Mouse (Mus musculus): ENCODE data around the gene Dlg4. TPM values are rescaled to one million over a fixed set of nuclear protein-coding genes. Genes with fewer than 3 reads are reported as not detected.

Gene Dlg4
- 27.8 and 29.8 TPM in 2 replicates for polyA plus RNA-seq (2015; fragmentation: Nextera tagmentation; extraction: Ambion mirVana)

GRCm38 (mm10) chr11:70016669-70017068 is at the start of gene Dlg4:
Gene Dlg4 (plus strand): TSS chr11:70016942.
- H3K4me3 ChIP-seq, result peak within 1 kb of the TSS; percentile 65
- no peaks in the 10 kb centered on the region for H3K9me3 ChIP-seq
- H3K27me3 ChIP-seq, result no peaks in the 10 kb centered on the region
- H3K27ac ChIP-seq (replicated peaks), result peak within 1 kb of the TSS; percentile 96
- no peak for ATAC-seq (replicated peaks)
- peak within 1 kb of the TSS; percentile 82 for H3K9ac ChIP-seq (replicated peaks)
- 76% methylated on average over 3 of the region's 3 CpGs for WGBS
- peaks cover 15% of the 10 kb centered on the region for H3K36me3 ChIP-seq
- H3K4me1 ChIP-seq, result peaks cover 53% of the 10 kb centered on the region
- peak within 1 kb of the TSS; percentile 63 for H3K4me2 ChIP-seq (replicated peaks)

- peaks cover 39% of the 10 kb centered on the region for H3K27me3 ChIP-seq
- peaks cover 46% of the 10 kb centered on the region for H3K36me3 ChIP-seq
- no peaks in the 10 kb centered on the region for H3K9me3 ChIP-seq
- ATAC-seq (replicated peaks), result no peak
- no peak overlapping the region for H3K27ac ChIP-seq (replicated peaks)
- H3K9ac ChIP-seq (replicated peaks), result no peak overlapping the region
- H3K4me1 ChIP-seq, result peaks cover 14% of the 10 kb centered on the region
- no peak overlapping the region for H3K4me2 ChIP-seq (replicated peaks)
- H3K4me3 ChIP-seq, result no peak overlapping the region
- WGBS, result 93% methylated on average over 4 of the region's 4 CpGs
Observed at GRCm38 (mm10) chr11:69968793-69969192, 47.9 kb upstream of the Dlg4 start.

GRCm38 (mm10) chr11:69970222-69970621 is 46.5 kb upstream of the Dlg4 start:
- Histone ChIP-seq H3K4me3 (no peak overlapping the region), H3K36me3 (peaks cover 60% of the 10 kb centered on the region), H3K4me2 (replicated peaks) (no peak overlapping the region), H3K27me3 (peaks cover 25% of the 10 kb centered on the region), H3K9me3 (no peaks in the 10 kb centered on the region), H3K9ac (replicated peaks) (no peak overlapping the region), H3K27ac (replicated peaks) (no peak overlapping the region), H3K4me1 (peaks cover 14% of the 10 kb centered on the region)
- 91% methylated on average over 6 of the region's 6 CpGs for WGBS
- no peak for ATAC-seq (replicated peaks)

GRCm38 (mm10) chr11:69970775-69971174 is 46.0 kb upstream of the Dlg4 start:
- Histone ChIP-seq H3K4me3 (no peak overlapping the region), H3K27me3 (peaks cover 21% of the 10 kb centered on the region), H3K36me3 (peaks cover 63% of the 10 kb centered on the region), H3K9ac (replicated peaks) (no peak overlapping the region), H3K4me1 (peaks cover 9% of the 10 kb centered on the region), H3K4me2 (replicated peaks) (no peak overlapping the region), H3K9me3 (no peaks in the 10 kb centered on the region), H3K27ac (replicated peaks) (no peak overlapping the region)
- ATAC-seq (replicated peaks), result no peak
- WGBS, result 86% methylated on average over 3 of the region's 3 CpGs

GRCm38 (mm10) chr11:69974907-69975306 is 41.8 kb upstream of the Dlg4 start:
- Histone ChIP-seq H3K4me3 (no peak overlapping the region), H3K9ac (replicated peaks) (no peak overlapping the region), H3K4me1 (peaks cover 14% of the 10 kb centered on the region), H3K27me3 (no peaks in the 10 kb centered on the region), H3K4me2 (replicated peaks) (no peak overlapping the region), H3K9me3 (no peaks in the 10 kb centered on the region), H3K27ac (replicated peaks) (no peak overlapping the region), H3K36me3 (peaks cover 62% of the 10 kb centered on the region)
- ATAC-seq (replicated peaks), result no peak
- 97% methylated on average over 2 of the region's 2 CpGs for WGBS

- Histone ChIP-seq H3K4me3 (no peak overlapping the region), H3K4me1 (peaks cover 14% of the 10 kb centered on the region), H3K9me3 (no peaks in the 10 kb centered on the region), H3K27me3 (no peaks in the 10 kb centered on the region), H3K36me3 (peaks cover 53% of the 10 kb centered on the region), H3K4me2 (replicated peaks) (no peak overlapping the region), H3K9ac (replicated peaks) (no peak overlapping the region), H3K27ac (replicated peaks) (no peak overlapping the region)
- ATAC-seq (replicated peaks), result no peak
- WGBS, result 85% methylated on average over 4 of the region's 4 CpGs
Observed at GRCm38 (mm10) chr11:69976271-69976670, 40.5 kb upstream of the Dlg4 start.

- Histone ChIP-seq H3K9me3 (no peaks in the 10 kb centered on the region), H3K9ac (replicated peaks) (peak overlapping the region; percentile 65), H3K4me1 (peaks cover 37% of the 10 kb centered on the region), H3K36me3 (peaks cover 33% of the 10 kb centered on the region), H3K4me2 (replicated peaks) (peak overlapping the region; percentile 71), H3K27me3 (no peaks in the 10 kb centered on the region), H3K4me3 (peak overlapping the region; percentile 74), H3K27ac (replicated peaks) (peak overlapping the region; percentile 100)
- ATAC-seq (replicated peaks), result no peak; the same call in 1 of the 2 replicates
- WGBS, result 4% methylated on average over 16 of the region's 16 CpGs
Observed at GRCm38 (mm10) chr11:69979827-69980195, 36.9 kb upstream of the Dlg4 start.

GRCm38 (mm10) chr11:69980196-69981140 is 36.3 kb upstream of the Dlg4 start:
- Histone ChIP-seq H3K4me1 (peaks cover 37% of the 10 kb centered on the region), H3K4me2 (replicated peaks) (peak overlapping the region; percentile 71)

GRCm38 (mm10) chr11:69981141-69981762 is 35.5 kb upstream of the Dlg4 start, which contains the start of gene Ctdnep1:
Gene Ctdnep1 (plus strand): TSS chr11:69981156.
- H3K4me1 ChIP-seq, result peaks cover 37% of the 10 kb centered on the region
- H3K4me3 ChIP-seq, result peak within 1 kb of the TSS; percentile 74
- WGBS, result 0% methylated on average over 30 of the region's 43 CpGs
- H3K27me3 ChIP-seq, result no peaks in the 10 kb centered on the region
- ATAC-seq (replicated peaks), result no peak; the same call in 1 of the 2 replicates
- H3K4me2 ChIP-seq (replicated peaks), result peak within 1 kb of the TSS; percentile 71
- H3K27ac ChIP-seq (replicated peaks), result peak within 1 kb of the TSS; percentile 100
- peak within 1 kb of the TSS; percentile 98 for H3K9ac ChIP-seq (replicated peaks)
- peaks cover 36% of the 10 kb centered on the region for H3K36me3 ChIP-seq
- no peaks in the 10 kb centered on the region for H3K9me3 ChIP-seq

More at GRCm38 (mm10) chr11:69980196-69981140, 36.3 kb upstream of the Dlg4 start:
- ATAC-seq (replicated peaks), result peak; percentile 95
- WGBS, result under 1% methylated on average over 54 of the region's 60 CpGs
- H3K9me3 ChIP-seq, result no peaks in the 10 kb centered on the region
- peak overlapping the region; percentile 98 for H3K9ac ChIP-seq (replicated peaks)
- H3K27me3 ChIP-seq, result no peaks in the 10 kb centered on the region
- H3K4me3 ChIP-seq, result peak overlapping the region; percentile 74
- H3K36me3 ChIP-seq, result peaks cover 33% of the 10 kb centered on the region
- peak overlapping the region; percentile 100 for H3K27ac ChIP-seq (replicated peaks)

- H3K36me3 ChIP-seq, result peaks cover 40% of the 10 kb centered on the region
- peak within 1 kb of the TSS; percentile 74 for H3K4me3 ChIP-seq
- peak within 1 kb of the TSS; percentile 100 for H3K27ac ChIP-seq (replicated peaks)
- no peaks in the 10 kb centered on the region for H3K27me3 ChIP-seq
- no peaks in the 10 kb centered on the region for H3K9me3 ChIP-seq
- H3K4me1 ChIP-seq, result peaks cover 37% of the 10 kb centered on the region
- WGBS, result 63% methylated on average over 8 of the region's 8 CpGs
- no peak for ATAC-seq (replicated peaks)
- peak within 1 kb of the TSS; percentile 71 for H3K4me2 ChIP-seq (replicated peaks)
- peak within 1 kb of the TSS; percentile 98 for H3K9ac ChIP-seq (replicated peaks)
Observed at GRCm38 (mm10) chr11:69982225-69982624, 34.5 kb upstream of the Dlg4 start, which contains the start of gene Elp5. Gene Elp5 (minus strand): TSS chr11:69982517.

- peak overlapping the region; percentile 74 for H3K4me3 ChIP-seq
- H3K4me2 ChIP-seq (replicated peaks), result peak overlapping the region; percentile 71
- peaks cover 40% of the 10 kb centered on the region for H3K36me3 ChIP-seq
- 20% methylated on average over 5 of the region's 5 CpGs for WGBS
- H3K9me3 ChIP-seq, result no peaks in the 10 kb centered on the region
- peaks cover 37% of the 10 kb centered on the region for H3K4me1 ChIP-seq
- H3K27me3 ChIP-seq, result no peaks in the 10 kb centered on the region
- peak overlapping the region; percentile 98; the same call in 1 of the 2 replicates for H3K9ac ChIP-seq (replicated peaks)
- ATAC-seq (replicated peaks), result no peak
- H3K27ac ChIP-seq (replicated peaks), result no peak overlapping the region
Observed at GRCm38 (mm10) chr11:69982877-69983276, 33.9 kb upstream of the Dlg4 start.

- Histone ChIP-seq H3K9ac (replicated peaks) (peak overlapping the region; percentile 4; the same call in 1 of the 2 replicates), H3K4me3 (no peak overlapping the region), H3K4me2 (replicated peaks) (no peak overlapping the region), H3K27me3 (no peaks in the 10 kb centered on the region), H3K27ac (replicated peaks) (no peak overlapping the region), H3K9me3 (no peaks in the 10 kb centered on the region), H3K4me1 (peaks cover 37% of the 10 kb centered on the region), H3K36me3 (peaks cover 40% of the 10 kb centered on the region)
- no peak for ATAC-seq (replicated peaks)
- WGBS, result 80% methylated on average over 4 of the region's 4 CpGs
Observed at GRCm38 (mm10) chr11:69983377-69983776, 33.4 kb upstream of the Dlg4 start.

Data from forebrain, embryonic 15.5 days (tissue).